Mouse (Mus musculus): ENCODE measurements around the gene Plce1.
"Not testable (repeated sequence)": the region's sequence is repeated elsewhere in the genome, so short reads cannot be mapped to it uniquely, and the experiment has no call there.

The Plce1 gene

GRCm38 (mm10) chr19:38639050-38639449 is 158.1 kb downstream of the Plce1 start:
- no peak for DNase-seq (ENCODE audit: low spot score in 2 of 2)

DNA sequence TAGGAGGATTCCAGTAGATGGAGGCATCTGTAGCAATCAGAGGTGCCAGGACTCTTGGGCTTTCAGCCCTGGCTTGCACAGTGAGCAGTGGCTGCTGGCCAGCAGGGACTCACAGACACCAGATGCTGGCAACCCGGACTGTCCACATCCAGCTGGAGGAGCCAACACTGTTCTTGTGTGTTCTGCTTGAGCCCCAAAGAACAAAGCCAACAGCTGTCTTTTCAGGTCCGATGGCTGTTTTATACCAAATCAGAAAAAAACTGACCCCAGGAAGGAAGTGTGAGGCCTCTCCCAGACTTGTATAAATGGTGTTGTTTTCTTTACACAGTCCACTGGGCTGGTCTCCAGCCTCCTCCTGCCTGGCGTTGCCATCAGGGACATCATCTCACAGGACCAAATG is 158.9 kb downstream of the Plce1 start:
- no peak for DNase-seq (ENCODE audit: low spot score in 2 of 2)

DNA sequence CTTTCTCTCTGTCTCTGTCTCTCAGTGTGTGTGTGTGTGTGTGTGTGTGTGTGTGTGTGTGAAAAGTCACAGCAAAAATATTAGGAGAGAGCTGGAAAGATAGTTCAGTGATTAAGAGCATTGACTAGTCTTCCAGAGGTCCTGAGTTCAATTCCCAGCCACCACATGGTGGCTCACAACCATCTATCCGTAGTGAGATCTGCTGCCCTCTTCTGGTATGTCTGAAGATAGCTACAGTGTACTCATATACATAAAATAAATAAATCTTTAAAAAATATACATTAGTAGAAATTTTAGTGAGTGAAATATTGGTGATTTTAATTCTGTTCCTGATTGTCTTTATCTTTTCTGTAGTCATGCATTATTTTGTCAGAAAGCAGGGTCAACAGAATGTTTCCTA is 161.6 kb downstream of the Plce1 start:
- not testable (repeated sequence) for DNase-seq (ENCODE audit: low spot score in 2 of 2)

DNA sequence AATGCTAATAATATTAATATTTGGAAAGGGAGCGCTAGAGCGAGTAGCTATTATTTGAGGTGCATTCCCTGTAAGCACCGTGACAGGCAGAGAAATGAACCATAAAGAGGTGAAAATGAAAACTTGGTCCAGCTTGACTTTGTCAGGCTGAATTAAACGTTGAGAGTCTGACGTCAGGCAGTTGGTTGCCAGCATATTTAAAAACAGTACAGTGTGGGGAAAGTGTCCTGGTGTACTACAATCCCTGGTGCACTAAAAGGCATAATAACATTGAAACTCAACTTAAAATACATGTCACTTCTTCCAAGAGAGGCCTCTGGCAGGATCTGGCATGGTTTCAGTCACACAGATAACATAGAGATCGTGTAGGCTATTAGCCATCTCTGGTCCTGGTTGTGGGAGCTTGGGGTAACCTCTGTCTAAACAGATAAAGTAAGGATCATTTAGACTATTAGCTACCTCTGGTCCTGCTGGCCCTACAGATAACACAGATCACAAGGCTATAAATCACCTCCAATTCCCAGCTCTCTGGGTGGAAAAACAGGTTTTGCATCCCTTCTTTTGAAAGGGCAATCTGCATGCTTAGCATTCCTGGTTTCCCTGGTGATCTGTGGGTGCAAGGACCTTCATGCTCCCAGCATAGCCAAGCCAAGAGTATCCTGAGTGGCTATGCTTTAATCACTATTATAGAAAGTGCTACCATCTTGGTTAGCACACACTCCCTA is 164.1 kb downstream of the Plce1 start:
- DNase-seq (ENCODE audit: low spot score in 2 of 2), result no peak

DNA sequence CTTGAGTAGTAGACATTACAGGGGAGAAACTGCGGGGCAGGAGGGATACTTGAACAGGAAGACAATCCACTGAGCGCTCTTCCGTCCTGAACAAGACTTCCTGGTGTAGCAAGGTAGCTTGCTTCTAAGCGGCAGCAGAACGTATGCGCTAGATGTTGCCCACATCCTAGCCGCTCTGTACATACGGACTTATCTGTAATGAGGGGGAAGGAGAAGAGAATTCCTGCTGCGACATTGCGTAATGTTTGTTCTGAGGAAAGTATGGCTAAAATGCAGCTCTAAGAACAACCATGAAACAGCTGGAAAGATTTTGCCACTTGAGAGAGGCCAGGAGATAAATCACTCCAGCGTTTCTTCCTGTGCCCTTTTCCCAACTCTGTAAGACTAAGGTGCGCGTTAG is 177.1 kb downstream of the Plce1 start:
- no peak for DNase-seq (ENCODE audit: low spot score in 2 of 2)

- no peak for DNase-seq (ENCODE audit: low spot score in 2 of 2)
Observed at GRCm38 (mm10) chr19:38665398-38665797, 184.5 kb downstream of the Plce1 start.

DNA sequence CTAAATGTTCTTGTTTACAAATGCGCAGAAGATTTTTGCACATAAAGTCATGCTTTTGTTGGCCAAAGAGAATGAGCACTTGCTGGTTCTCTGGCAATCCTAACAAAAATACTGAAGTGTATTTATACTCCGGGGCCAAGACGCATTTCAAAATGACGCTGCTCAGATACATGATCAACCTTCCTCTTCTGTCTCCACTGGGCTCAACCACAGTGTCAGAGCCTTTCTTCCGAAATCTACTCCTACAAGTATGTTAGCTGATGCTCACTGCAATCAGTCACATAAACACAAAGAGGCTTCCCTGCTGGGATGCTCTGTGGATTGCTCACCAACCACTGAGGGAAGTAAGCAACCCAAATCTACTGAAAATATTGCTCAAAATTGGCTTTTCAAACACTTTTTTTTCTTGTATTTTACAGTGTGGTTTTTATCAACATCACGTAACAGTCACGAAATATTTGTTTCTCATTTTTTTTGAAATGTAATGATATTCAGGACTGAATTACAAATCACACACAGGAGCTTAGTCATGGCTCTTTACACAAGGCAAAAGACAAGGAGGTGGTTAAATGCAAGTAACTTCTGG is 191.2 kb downstream of the Plce1 start:
- DNase-seq (ENCODE audit: low spot score in 2 of 2), result no peak

DNA sequence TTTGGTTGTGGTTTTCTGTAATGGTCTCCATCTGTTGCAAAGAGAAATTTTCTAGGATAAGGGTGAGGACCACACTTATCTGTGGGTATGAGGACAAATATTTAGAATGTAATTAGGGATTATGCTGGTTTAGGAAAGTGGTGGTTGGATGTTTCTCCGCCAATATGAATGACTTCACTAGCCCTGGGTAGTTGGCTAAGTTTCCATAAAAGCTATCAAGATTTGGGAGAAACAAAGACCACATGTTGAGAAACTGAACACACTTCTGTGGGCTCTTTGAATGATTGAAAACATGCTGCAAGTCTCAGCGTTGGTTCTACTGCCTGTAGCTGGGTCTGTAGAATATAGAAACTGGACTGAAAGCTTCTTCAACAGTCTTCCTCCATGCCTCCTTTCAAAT is 193.0 kb downstream of the Plce1 start:
- DNase-seq (ENCODE audit: low spot score in 2 of 2), result no peak

- no peak for DNase-seq (ENCODE audit: low spot score in 2 of 2)
Observed at GRCm38 (mm10) chr19:38678655-38679054, 197.7 kb downstream of the Plce1 start.

GRCm38 (mm10) chr19:38679520-38679919 is 198.6 kb downstream of the Plce1 start:
- DNase-seq (ENCODE audit: low spot score in 2 of 2), result no peak

DNA sequence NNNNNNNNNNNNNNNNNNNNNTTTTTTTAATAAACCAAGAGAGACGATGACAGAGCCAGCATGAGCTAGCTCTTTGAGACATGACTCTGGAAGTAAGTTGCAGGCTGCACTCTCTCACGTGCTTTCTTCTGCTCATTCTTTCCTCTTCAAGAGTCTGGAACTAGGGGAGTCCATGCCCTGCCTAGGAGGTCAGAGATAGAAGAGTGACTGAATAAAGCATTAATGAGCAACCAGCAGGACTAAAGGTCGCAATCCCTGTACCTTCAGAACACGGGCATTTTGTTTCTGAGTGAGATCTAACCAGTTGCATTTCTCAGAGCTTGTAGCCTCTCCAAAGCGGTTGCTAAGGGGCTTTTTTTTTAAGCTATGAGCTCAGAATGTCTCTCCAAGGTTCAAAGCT is 206.4 kb downstream of the Plce1 start:
- no peak for DNase-seq (ENCODE audit: low spot score in 2 of 2)

DNA sequence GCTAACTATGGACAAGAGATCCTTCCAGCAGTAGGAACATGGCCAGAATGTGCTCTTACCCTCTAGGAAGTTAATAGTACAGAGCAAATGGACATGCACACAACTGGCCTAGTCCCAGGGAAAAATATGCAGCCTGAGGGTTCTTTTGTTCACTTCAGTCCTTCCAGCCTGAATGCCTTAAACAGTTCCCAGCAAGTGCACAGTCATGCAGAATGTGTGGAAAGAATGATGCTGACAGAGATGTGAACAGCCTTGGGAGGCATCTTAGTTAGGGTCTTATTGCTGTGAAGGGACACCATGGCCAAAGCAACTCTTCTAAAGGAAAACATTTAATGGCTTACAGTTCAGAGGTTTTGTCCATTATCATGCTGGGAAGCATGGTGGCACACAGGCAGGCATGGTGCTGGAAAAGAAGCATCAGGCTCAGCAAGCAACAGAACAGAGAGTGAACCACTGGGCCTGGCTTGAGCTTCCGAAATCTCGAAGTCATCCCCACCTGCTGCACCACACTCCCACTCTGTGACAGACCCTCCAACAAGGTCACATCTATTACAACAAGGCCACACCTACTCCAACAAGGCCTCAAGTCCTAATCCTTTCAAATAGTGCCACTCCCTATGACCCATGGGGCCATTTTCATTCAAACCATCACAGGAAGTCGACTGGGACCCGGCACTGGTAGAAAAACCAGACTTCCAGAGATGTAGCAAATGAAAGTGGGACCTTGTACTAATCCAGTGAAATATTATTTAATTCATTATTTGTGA is 208.0 kb downstream of the Plce1 start:
- no peak for DNase-seq (ENCODE audit: low spot score in 2 of 2)

- DNase-seq (ENCODE audit: low spot score in 2 of 2), result no peak
Observed at GRCm38 (mm10) chr19:38690276-38690675, 209.4 kb downstream of the Plce1 start.

DNA sequence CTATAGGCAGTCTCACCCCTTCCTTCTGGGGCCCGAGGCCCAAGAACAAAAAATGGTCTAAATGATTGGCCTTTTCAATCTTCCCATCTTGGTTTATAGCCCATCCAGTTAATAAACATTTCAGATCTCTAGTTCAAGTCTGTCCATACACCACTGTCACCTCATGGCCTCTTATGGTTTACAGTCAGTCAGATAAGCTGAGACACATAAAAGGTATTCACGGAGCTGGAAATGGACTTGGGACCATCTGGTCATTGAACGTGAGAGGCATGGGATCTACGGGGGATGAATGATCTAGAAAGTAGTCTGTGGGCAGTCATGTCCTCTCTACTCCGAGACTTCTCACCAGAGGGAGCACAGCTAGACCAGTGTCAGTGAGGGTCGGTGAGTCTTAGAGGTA is 210.6 kb downstream of the Plce1 start:
- DNase-seq (ENCODE audit: low spot score in 2 of 2), result no peak

- no peak for DNase-seq (ENCODE audit: low spot score in 2 of 2)
Observed at GRCm38 (mm10) chr19:38693331-38693730, 212.4 kb downstream of the Plce1 start.

GRCm38 (mm10) chr19:38693769-38694168 is 212.9 kb downstream of the Plce1 start:
- no peak for DNase-seq (ENCODE audit: low spot score in 2 of 2)

DNA sequence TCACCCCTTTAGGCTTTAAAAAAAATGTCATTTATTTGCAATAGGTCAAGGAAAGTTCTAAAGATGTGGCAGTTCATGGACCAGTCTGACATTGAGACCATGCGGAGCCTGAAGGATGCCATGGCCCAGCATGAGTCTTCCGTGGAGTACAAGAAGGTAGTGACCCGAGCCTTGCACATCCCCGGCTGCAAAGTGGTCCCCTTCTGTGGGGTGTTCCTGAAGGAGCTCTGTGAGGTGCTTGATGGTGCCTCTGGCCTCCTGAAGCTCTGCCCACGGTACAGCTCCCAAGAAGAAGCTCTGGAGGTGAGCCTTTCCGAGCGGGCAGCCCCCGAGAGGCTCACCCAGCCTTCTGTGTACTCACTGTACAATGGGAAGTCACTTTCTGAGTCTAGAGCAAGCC is 220.9 kb downstream of the Plce1 start:
- no peak for DNase-seq (ENCODE audit: low spot score in 2 of 2)

DNA sequence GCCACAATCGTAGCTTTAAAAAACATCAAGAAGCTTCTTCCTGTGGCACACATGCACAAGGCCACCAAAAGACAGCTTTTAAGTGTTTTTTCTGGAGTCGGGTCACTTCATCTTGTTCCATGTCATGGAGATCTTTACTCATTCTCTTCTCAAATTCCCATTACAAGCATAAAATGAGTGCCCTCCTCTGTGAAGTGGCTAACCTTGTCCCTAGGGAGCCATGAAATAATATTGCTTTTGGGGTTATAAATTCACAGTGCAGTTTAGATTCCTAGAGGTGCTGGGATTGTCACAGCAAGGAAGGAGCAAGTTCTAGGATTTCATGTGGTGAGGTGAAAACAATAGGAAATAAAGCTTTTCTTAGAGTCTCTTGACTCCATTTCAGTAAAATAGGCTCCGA is 223.8 kb downstream of the Plce1 start:
- no peak for DNase-seq (ENCODE audit: low spot score in 2 of 2)

DNA sequence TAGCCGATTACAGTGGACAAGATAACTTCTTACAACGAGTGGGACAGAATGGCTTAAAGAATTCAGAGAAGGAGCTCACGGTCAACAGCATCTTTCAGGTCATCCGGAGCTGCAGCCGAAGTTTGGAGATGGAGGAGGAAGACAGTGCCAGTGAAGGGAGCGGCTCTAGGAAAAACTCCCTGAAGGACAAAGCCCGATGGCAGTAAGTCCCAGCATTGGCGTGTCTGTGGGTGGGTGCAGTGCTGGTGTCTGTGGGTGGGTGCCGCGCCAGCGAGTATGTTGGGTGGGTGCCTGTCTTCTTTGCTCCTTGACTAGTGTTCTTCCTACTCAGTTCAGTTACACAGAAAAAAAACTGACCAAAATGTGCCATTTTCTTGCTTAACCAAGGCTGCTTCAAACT is 224.3 kb downstream of the Plce1 start:
- no peak for DNase-seq (ENCODE audit: low spot score in 2 of 2)

- DNase-seq (ENCODE audit: low spot score in 2 of 2), result no peak
Observed at GRCm38 (mm10) chr19:38706449-38706848, 225.5 kb downstream of the Plce1 start.

GRCm38 (mm10) chr19:38709376-38709775 is 228.5 kb downstream of the Plce1 start:
- no peak for DNase-seq (ENCODE audit: low spot score in 2 of 2)

GRCm38 (mm10) chr19:38721808-38722207 is 240.9 kb downstream of the Plce1 start:
- no peak for DNase-seq (ENCODE audit: low spot score in 2 of 2)

- no peak for DNase-seq (ENCODE audit: low spot score in 2 of 2)
Observed at GRCm38 (mm10) chr19:38722982-38723381, 242.1 kb downstream of the Plce1 start.

Data from spleen, postnatal 4 days (tissue).